Mouse (Mus musculus): ENCODE data around the gene Sdr42e1. TPM values are rescaled to one million over a fixed set of nuclear protein-coding genes. Genes with fewer than 3 reads are reported as not detected.

Sdr42e1 gene
- total RNA-seq, 1 experiment from 2014 or later, result 2.2 TPM

DNA sequence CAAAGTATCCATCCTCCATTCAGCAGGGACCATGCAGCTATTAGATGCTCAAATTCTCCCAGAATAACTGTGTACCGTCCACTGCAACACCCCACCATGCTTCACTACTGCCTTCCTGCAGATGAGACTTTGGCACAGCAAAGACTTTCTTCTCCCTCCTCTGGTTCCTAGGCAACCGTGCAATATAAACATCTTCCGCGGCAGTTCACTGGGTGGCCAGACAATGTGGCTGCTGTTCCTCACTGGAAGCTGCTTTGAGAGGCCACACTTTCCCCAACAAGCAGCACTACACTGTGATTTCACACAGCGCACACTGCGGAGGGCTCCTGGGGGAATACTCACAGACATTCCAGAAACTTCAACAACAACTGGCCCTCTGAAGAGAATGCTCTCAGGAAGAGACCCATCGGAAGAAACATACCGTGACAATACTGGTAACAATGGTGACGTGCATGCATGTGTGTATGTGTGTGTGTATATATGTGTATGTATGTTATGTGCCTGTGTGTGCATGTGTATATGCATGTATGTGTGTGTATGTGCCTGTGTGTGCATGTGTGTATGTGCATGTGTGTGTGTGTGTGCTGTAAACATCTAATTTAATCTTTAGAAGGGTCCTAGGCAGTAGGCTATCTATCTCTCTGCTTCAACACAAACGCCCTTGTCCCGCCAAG is 13.0 kb downstream of the Sdr42e1 start:
- DNase-seq, result no peak

DNA sequence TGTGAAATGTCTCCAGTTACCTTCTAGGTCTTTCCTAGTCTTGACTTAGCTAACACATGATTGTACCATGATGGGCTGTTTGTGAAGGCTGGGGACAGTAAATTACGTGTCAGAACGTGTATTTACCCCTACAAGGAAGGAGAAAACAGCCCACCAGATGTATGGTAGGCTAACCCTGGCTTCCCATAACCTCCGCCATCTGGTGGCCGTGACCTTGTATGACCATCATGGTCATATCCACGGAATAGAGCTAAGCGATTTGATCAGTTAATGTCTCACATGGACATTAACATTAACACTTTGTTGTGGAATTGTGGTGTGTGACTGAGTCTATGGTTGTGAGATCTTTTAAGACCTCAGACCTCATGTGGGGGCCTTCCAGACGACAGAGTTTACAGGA is 14.5 kb downstream of the Sdr42e1 start:
- no peak for DNase-seq

DNA sequence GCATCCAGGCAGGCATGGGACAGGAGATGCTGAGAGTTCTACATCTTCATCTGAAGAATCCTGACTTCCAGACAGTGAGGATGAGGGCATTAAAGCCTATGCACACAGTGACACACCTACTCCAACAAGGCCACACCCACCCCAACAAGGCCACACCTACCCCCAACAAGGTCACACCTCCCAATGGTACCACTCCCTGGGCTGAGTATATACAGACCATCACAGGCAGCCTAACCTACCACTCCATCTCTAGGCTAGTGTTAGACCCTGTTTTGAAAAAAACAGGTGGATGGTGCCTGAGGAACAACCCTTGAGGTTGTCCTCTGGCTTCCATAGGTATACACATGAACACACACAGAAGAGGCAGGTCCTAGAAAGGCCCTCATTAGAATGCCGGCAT is 21.2 kb downstream of the Sdr42e1 start:
- DNase-seq, result no peak

DNA sequence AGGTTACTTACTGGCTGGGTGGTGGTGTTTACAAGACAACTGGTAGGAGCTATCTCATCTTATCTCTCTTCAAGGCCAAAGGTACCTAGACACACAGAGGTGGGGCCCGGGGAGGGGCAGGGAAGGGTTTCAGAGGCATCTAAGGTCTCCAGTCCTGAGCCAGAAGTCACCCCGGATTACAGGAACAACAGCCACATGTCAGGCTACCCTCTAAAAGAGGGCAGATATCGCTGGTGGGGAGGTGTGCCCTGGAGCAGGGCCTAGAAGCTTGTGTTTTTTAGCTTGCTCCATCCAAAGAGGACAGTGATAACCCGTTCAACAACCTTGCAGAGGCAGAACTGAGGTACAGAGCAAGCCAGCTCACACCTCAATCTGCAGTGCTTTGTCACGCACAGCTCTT is 27.0 kb downstream of the Sdr42e1 start:
- DNase-seq, result no peak

DNA sequence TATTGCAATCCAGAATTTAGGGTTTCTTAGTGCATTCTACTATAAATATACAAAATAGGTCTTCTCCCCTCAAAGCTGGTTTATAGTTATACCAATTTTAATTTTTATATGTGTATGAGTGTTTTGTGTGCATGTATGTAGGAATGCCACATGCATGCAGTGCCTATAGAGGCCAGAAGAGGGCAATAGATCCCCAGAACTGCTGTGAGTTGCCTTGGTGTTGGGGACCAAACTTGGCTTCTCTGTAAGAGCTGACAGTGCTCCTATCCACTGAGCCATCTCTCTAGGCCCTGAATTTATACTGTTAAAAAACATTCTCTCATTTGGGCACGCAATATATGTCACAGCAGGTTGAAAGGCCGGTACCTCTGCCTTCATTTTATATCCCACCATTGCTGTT is 27.5 kb downstream of the Sdr42e1 start:
- peak; percentile 10 for DNase-seq

DNA sequence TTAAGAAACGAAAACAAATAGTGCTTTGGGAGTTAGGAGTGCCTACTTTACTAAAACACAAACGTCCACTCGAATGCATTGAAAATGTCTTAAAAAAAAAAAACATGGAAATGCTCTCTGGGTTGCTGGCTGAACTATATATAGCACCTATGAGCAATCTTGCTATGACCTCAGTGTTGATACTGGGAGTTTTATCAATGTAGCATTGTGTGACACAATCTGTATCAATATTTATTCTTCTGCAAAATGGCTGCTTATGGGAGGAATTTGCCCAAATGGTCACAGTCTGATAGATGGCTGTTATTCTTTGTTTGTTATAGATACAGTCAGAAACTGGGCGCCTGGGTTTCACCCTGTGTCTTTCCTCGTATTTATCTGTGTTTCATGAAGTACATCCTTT is 28.0 kb downstream of the Sdr42e1 start:
- no peak for DNase-seq

DNA sequence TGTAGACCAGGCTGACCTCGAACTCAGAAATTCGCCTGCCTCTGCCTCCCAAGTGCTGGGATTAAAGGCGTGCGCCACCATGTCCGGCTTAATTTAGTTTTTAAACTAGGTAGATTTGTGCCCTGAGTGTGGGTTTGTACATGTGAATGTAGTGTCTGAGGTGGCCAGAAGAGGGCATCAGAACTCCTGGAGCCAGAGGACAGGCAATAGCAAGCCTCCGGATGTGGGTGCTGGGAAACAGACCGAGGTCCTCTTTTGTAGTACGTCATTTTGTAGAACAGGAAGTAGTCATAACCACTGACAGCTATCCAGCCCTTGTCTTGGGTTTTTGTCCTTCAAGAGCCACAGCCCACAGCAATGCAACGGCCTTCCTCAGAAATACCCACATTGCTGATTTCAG is 33.9 kb downstream of the Sdr42e1 start:
- DNase-seq, result no peak

DNA sequence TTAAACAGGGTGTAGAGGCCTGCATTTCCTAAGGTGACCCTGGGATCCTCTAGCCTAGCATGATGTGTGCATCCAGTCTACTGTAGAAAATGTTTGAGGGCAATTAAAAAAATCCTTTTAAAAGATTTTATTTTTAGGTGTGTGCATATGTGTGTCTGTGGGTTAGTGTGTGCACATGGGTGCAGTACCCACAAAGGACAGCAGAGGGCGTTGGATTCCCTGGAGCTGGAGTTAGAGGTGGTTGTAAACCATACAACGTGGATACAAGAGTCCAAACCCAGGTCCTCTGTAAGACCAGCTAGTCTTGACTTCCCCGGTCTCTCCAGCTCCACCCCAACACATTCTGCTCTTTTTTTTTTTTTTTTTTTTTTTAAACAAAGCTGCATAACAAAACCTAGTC is 36.0 kb downstream of the Sdr42e1 start:
- no peak for DNase-seq

DNA sequence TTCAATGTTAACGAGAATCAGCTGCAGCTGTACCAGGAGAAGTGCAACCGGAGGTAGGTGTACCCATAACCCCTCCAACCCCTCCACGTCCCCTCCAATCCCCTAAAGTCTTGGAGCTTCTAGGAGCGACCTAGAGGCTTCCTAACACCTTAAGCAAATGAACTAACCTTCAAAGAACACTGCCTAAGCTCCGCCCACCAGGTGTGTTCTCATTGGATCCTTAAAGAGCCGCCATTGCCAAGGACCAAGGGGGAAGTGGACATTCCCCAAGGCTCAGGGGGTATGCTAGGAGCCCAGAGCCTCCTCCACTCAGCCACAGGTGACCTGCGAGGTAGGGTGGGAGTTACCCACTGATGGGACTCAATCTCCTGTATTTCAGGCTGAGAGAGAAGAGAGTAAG is 39.1 kb downstream of the Sdr42e1 start:
- DNase-seq, result no peak

DNA sequence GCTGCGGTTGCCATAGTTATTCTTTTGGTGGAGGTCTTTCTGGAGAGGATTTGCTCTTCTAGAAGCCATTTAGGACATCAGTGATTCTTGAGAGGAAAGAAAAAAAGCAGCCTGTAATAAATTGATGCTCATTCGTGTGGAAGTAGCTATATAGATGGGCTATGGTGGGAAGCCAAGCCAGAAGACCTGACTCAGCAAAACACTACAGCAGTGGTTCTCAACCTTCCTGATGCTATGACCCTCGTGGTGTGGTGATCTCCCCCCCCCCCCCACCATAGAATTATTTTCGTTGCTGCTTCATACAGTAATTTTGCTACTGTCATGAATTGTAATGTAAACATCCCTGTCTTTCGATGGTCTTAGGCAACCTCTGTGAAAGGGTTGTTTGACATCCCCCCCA is 41.0 kb downstream of the Sdr42e1 start:
- DNase-seq, result no peak

DNA sequence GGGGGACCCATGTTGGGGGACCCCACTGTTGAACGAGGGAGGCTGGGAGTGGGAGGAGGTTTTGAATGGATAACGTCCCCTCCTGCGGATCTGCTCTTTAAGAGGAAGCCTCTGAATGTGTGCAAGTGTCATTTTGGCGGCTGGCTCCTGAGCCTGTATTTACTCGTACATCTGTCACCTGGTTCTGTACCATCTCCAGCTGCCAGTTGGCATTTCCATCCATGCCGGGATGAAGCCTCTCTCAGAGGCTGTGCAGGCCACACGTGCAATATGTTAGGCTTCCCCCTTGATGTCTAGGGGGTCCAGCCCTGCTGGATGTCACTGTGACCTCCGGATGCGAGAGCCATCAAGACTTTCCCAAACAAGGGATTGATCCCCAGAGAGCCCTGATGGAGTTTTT is 46.4 kb downstream of the Sdr42e1 start:
- no peak for DNase-seq

DNA sequence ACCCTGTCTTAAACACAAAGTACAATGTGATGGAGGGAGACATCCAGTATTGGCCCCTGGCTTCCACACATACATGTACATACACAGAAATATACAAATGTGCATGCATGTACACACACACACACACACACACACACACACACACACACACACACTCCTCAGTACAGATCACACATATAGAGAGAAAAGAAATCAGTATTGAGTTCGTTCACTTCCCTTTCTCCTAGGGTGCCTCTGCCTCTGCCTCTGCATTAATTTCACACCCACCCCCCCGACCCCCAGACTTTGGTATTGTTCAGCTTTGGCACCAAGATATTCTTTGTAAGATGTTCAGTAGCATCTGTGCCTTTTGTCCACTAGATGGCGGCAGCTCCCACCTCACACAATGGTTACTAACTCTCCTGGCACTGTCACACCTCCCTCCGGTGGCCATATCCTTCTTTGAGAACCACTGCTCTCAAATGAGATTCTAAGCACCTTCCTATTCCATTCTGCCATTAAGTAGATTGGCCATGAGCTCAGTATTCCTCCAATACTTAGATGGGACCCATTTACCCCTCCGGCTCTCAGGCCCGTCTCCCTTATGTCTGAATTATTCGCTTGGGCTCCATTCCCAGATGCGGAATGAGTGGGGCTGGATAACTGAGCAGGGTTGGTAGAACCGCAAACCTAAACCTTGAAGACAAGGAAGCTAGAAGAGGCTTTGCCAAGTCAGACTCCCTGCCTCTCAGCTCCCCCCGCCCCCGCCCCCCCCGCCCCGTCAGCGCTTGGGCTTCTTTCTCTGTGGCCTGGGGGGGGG is 47.2 kb downstream of the Sdr42e1 start:
- no peak for DNase-seq

DNA sequence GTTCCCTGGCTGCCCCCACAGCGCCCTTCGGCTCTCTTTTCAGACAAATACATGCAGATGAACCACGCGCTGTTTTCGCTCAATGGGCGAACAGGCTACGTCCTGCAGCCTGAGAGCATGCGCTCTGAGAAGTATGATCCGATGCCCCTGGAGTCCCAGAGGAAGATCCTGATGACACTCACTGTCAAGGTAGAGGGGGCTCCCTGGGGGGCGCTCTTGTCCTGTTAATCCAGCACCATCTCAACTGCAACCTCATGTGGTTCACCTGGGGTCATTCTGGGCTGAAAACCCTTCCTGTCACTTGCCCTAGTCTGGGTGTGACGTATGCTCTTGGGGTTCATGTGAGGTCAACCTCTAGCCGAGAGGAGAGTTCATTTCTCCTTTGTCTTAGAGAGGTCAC is 60.6 kb downstream of the Sdr42e1 start:
- DNase-seq, result no peak

Other genes with a start within 250 kb of the Sdr42e1 start
- 4.8 and 6.5 TPM in 2 replicates for gene Plcg2, start 175.4 kb downstream of the Sdr42e1 start, total RNA-seq (2021)
- 1.7 TPM in 1 of 2 replicates, not detected in the other for gene Hsd17b2, start 28.2 kb upstream of the Sdr42e1 start, total RNA-seq (2021)
- gene Mphosph6, start 128.3 kb upstream of the Sdr42e1 start, total RNA-seq (2021), result 14.3 and 18.5 TPM in 2 replicates